Mouse (Mus musculus): Measurements from ENCODE around the gene Prkch.
"Not testable (repeated sequence)": the region's sequence is repeated elsewhere in the genome, so short reads cannot be mapped to it uniquely, and the experiment has no call there.

Prkch gene

DNA sequence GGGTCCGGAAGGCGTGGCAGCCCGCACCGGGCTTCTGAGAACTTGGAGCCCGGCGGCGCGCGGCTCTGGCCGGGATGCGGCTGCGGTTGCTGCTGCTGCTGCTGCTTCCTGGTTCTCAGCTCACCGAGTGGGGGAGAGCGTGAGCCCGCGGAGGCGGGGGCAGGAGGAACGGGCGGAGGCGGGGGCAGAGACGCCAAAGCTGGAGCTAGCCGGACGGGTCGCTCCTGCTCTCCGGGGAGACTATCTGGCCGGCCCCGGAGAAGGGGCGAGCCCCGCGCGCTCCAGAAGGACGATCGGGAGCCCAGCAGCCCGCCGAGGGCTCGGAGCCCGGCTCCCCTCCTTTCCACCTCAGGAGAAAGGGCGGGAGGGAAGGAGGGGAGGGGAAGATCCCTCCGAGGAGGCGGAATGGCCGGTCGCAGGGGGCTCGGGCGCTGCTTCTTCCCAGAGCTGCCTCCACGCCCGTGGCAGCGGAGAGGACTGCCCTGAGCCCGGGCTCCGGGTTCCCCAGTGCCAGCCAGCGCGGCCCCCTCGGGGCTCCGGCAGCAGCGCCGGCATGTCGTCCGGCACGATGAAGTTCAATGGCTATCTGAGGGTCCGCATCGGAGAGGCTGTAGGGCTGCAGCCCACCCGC lies at the start of gene Prkch:
Gene Prkch (plus strand): TSS at position 187 of the 631 bp plus-strand sequence.
- peak; percentile 82 to 89 for DNase-seq (ENCODE audit: low spot score in 2 of 2)

DNA sequence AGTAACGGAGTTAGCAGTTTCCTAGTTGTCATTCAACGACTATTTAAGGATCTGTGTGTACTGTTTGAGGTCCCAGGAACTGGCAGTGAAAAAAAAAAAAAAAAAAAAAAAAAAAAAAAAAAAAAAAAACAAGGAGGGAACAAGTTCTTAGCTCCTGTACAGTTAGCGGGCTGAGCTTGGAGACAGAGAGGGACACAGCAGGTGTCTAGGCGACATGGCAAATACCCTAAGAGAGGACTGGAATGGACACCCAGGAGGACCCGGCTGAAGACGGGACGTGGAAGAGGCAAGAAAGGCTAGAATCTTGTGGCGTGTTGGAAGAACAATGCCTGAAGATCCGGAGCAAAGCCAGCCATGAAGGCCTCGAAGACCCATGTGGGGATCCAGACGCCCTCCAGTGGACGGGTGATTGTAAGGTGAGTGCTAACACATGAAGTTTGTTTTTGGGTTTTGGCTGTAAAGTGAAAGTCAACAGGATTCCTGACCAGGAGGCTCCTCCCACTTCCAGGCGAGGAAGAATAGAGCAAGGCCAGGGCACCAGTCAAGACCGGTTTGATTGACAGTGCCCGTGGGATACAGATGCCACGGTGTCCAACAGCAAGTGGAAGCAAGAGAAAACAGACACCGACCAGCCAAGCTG lies 47.0 kb upstream of the Prkch start:
- DNase-seq (ENCODE audit: low spot score in 2 of 2): peak in 1 of 2 experiments; percentile 43

DNA sequence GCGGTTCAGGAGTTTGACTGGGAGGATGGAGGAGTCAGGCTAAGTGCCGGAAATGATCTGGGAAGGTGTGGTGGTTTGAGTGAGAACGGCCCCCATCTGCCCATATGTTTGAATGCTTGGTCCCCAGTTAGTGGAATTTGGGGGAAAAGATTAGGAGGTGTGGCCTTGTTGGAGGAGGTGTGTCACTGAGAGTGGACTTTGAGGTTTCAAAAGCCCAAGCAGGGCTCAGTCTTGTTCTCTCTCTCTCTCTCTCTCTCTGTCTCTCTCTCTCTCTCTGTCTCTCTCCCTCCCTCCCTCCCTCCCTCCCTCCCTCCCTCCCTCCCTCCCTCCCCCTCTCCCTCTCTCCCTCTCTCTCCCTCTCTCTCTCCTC lies 46.5 kb upstream of the Prkch start:
- not testable (repeated sequence) for DNase-seq (ENCODE audit: low spot score in 2 of 2)

DNA sequence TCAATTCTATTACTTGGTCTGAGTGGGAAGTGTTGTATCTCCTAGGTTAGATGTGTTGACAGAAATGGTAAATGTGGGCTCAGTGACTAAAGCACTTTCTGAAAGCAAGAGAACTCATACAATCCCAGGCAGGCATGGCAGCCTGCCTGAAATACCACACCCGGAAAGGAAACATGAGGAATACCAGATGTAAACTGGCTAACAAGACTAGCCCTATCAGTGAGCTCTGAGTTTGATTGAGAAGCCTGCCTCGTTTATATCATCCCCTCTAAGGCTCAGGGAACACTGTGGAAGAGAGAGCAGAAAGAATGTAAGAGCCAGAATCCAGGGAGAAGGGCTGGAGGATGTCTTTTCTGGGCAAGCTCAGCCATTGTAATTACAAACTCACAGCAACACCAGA lies 45.4 kb upstream of the Prkch start:
- DNase-seq (ENCODE audit: low spot score in 2 of 2): no peak

DNA sequence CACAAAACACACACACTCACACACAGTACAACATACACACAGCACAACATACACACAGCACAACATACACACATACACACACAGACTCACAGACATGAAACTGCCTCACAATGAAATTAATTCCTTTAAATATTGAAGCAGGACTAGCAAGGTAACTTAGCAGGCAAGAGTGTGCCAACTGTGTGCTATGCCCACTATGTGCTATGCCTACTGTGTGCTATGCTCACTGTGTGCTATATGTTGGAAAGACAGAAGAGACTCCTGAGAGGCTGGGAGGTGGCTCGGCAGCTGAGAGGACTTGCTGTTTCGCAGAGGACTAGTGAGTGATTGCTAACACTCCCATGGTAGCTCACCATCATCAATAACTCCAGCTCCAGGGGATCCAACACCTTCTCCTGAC lies 44.2 kb upstream of the Prkch start:
- no peak for DNase-seq (ENCODE audit: low spot score in 2 of 2)

DNA sequence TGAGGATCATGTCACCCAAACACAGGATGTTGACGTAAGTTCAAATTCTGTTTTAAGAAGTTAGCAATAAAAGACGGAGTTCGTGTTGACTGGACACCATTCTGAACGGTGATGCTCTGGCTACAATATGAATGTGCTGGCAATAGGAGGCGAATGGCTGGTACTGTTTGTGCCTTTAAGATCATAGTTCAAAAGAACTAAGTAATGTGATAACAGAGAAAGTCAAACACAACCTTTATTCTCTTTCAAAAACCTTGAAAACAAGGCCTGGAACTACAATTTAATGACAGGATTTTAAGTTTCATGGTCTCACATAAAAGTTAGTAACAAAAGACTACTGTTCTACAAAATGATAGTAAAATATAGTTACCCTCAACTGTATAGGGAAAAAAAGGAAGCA lies 41.4 kb upstream of the Prkch start:
- DNase-seq (ENCODE audit: low spot score in 2 of 2): no peak

DNA sequence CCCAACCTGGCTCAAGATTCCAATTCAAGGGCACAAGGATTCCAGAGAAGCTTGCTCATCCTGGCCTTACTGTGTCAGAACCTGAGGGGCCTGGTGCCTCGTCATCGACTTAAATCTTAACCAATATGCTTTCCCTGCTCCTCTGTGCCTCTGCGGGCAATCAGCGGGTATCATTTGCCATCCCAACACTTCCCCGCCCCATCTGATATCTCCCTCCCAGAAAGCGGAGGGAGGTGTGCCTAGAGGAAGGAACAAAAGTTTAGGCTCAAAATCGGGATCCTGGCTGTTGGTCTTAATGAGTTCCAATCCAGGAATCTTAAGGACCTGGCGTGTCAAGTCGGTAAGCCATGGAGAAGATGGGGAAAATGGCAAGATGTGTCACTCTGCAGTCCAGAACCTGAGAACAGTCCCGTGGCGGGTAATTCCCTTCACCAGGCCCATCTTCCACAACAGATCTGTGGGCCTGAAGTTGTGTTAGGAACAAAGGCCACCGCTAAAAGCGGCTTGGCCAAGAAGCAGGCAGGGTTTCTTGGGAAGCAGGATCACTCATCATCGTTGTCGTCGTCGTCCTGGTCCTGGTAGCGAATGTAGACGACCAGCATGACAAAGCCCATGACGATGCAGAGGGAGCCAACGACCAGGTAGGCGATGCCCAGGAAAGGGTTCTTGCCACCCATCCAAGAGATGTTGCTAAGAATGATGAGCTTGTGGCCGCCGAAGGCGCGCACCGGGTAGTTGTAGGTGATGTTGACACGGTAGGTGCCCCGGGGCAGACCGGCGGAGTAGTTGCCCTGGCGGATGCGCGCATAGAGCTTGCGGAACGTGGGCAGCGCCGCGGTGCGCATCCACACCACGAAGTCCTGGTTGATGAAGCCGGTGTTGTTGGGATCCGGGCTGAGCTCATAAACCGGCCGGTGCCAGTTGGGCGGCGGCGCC lies 39.6 kb upstream of the Prkch start:
- no peak for DNase-seq (ENCODE audit: low spot score in 2 of 2)

DNA sequence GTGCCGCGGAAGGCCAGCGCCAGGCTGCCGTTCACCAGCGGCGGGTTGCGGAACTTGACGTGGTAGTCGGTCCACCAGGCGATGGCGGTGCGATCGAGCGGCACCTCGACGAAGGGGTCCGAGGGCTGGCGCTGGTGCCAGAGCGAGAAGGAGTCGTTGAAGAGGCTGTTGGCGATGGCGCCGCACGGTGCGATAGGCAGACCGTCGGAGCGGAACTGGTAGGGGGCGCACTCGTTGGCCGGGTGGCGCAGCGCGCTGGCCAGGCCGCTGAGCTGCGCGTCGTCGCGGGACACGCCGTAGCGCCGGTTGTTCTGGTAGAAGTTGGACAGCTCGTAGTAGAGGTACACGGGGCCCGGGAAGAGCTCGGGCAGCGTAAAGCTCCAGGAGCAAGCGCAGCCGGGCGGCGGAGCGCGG lies 38.9 kb upstream of the Prkch start:
- peak; percentile 53 to 57 for DNase-seq (ENCODE audit: low spot score in 2 of 2)

DNA sequence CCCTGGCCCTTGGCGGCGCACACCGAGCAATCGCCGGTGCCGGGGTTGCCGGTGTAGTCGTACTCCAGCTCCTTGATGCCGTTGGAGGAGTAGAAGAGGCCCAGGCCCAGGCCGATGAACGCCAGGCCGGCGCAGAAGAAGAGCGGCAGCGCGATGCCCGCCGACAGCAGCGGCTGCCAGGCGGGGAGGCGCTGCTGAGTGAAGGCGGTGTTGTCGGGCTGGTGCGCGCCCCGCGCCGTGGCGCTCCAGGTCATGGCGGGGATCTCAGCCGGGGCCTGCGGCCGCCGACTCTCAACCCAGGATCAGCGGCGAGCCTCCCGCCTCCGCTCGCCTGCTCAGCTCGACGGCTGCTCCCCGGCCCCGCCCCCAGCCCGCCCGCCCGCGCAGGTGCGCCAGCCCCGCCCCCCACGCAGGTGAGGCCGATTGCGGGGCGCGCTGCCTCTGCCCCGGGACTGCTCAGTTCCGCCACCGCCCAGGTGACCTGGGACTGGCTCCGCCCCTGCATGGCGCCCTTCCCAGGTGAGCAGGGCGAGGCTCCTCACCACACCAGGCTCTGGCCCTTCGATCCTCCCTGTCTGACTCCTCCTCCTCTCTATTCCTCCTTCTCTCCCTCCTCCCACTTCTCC lies 38.4 kb upstream of the Prkch start, which contains the start of gene Tmem30b:
Gene Tmem30b (minus strand): TSS at position 307 of the 626 bp plus-strand sequence.
- DNase-seq (ENCODE audit: low spot score in 2 of 2): peak; percentile 66 to 75

DNA sequence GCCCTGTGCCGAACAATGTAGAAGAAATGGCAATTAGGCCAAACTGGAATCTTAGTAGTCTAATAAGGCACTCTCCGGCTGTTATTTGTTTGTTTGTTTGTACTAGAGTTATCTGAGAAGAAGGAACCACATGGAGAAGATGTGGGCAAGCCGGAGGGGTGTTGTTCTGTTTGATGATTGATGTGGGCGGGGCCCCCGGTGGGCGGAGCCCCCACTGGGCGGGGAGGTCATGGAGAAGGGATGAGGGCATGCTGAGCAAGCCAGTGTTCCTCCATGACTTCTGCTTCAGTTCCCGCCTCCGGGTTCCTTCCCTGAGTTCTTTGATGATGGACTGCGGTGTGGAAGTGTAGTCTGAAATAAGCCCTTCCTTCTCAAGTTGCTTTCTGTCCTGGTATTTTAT lies 37.0 kb upstream of the Prkch start:
- no peak for DNase-seq (ENCODE audit: low spot score in 2 of 2)

DNA sequence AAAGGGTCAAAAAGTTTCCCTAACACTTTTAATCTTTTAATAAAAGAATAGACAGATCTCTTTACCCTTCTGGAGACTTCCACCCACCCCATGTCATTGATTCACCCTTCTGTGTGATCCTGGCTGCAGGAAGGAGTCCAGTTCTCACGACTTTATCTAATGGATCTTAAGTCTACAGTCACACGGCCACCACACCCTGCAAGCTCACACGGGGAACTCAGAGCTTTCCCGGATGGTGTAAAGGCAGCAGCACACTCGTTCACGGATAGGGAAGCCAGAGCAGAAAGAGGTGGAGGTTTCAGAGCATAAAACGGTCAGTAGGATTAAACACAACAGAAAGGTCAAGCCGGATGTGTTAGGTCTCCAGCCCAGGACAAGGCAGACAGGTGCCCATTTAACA lies 36.3 kb upstream of the Prkch start:
- DNase-seq (ENCODE audit: low spot score in 2 of 2): peak in 1 of 2 experiments; percentile 30

DNA sequence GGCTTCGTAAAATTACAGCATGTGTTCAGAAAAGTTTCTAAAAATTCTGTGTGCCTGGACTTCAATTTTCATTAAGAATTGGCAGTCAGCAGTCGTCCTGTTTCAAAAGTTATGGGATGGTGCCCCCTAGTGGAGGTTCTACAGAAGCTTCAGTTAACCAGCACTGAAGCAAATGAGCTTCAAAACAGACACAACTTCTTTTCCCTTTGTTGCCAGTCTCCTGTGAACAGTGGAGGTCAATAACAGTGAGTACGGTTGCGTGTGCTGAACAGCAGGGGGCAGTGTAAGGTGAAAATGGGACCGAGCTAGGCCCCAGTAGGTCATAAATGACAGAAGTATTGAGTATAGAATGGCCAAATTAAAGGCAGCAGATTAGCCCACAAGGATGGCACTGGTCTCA lies 30.4 kb upstream of the Prkch start:
- DNase-seq (ENCODE audit: low spot score in 2 of 2): peak in 1 of 2 experiments; percentile 67

DNA sequence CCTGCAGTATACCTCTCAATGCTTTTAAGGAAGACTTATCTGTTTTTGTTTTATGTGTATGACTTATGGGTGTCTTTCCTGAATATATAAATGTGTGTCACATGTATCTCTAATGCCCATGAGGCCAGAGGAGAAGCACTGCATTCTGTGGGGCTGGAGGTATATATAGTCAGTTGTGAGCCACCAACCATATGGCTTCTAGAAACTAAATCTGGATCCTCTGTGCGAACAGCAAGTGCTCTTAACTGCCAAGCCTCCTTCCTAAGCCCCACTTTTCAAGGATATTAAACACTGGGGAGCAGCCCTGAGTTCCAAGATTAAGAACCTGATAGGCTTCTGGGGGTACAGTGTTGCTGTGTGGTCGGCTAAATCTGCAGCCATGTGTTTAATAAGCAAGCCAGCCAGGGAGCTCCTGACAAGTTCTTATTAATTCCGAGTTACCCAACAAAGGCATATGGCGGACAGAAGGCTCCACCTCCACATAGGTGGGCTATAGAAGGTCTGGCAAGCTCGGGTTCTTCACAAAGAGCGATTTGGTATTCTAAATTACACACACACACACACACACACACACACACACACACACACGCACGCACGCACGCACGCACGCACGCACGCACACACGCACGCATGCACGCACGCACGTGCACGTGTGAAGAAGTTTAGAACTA lies 25.9 kb upstream of the Prkch start:
- no peak for DNase-seq (ENCODE audit: low spot score in 2 of 2)

DNA sequence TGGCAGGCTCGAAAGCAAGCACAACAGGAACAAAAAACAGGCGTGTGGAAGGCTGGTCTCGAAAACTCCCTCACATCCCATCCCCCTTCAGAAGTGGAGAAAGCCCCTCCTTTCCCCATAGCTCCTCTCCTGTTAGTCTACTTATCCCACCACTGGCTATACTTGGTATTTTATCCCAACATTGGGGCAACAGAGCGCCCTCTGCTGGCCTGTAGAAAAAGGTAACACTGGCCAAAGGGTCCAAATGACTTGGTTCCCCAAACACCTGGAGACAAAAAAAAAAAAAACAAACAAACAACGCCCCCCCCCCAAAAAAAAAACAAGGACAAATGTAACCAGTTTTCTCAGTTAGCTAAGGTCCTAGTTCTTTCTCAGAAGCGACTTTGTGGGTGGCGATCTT lies 24.5 kb upstream of the Prkch start:
- DNase-seq (ENCODE audit: low spot score in 2 of 2): no peak

DNA sequence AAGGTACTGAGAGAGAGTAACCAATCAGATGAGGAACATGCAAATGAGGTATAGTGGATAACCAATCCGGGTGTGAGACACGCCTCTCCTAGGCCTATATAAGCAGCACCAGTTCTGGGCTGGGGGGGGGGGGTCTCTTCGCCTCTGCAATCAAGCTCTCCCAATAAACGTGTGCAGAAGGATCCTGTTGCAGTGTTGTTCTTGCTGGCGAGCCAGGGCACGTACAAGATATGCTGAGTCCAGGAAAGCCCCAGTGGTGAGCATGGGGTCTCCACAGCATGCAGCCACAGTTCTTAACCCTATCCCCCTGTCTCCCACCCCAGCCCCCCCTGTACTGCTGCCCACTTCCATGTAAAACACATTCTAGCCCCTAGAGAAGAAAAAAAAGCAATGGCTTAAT lies 21.5 kb upstream of the Prkch start:
- not testable (repeated sequence) for DNase-seq (ENCODE audit: low spot score in 2 of 2)

DNA sequence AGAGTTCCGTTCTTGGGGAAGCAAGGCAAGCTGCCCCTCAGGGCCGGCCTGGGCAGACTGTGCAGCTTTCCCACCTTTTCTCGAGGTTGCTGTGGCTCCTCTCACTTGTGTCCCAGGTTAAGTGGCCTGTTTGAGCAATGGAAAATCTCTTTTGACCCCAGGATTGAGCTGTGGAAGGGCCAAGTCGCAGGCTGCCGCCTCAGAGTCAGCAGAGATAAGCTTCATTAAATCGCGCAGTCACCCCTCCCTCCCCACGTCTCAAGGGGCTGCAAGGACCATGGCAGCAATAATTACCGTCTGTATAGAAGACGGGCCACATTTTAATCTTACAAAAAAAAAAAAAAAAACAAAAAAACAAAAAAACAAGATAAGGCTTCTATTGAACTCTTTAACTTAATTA lies 20.4 kb upstream of the Prkch start:
- no peak for DNase-seq (ENCODE audit: low spot score in 2 of 2)

DNA sequence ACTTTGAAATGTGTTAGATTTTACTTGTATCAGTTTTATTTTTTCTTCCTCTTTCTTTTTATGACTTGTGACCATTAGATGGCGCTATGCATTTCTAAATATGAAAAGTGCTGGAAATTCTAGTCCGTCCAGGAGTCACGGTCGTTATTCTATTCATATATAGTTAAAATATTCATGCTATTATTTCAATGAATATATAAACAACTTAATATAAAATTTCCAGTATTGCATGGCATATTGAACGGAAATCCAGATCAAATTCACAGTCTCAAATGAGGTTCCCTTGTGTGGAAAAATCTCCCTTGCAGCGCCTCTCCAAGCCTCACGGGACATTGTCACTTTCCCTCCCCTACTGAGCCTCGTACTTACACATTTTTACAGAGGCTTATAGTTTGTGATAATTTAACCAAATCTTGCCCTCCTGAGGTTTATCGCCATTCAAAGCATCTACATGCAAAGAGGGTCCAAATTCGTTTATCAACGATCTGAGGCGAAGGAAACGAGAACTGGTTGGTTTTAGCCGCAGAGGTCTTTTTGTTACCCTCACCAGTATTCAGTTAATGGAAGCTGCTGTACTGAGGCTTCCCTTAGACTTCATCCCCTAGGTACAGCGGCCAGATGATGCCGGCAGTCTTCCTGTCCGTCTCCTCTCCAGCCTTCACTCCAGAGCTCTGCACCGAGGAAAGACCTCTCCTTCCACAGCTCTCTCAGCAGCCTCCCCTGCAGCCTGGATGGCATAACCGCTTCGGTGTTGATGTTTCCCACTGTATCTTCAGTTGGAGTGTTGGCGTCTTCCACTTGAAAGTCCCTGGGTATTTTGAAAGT lies 19.6 kb upstream of the Prkch start:
- DNase-seq (ENCODE audit: low spot score in 2 of 2): no peak

DNA sequence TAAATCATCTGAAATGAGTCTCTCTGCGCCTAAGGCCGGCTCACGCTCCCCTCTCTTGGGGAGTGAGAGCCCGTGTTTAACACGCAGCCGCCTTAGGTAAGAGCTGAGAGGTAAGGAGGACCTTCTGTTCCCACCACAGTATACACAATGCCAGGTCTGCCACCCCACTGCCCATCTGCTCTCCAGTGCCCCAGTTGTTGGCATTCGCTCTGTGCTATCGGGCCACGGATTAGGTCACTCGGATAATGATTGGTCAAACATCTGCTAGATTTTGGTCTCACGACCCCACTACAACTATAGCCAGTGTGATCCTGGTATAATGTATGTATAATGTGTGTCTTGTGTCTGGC lies 19.0 kb upstream of the Prkch start:
- DNase-seq (ENCODE audit: low spot score in 2 of 2): no peak

DNA sequence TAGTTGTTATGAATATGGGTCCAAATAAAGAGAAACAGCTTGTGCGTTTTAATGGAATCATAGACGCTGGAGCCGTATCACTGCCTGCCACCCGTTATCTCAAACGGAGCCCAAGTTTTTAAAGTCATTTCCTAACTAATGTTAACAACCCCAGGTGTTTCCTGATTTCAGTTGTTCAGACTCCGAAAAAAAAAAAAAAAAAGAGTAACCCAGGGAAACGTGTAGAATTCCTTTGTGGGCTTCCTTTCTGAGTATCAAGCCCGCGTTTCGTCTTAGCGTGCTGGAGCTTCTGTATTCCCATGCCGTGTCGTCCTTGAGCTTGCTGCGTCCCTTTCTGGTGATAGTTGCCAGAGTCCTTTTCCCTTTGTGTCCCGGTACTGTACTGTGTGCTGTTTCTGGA lies 10.0 kb upstream of the Prkch start:
- no peak for DNase-seq (ENCODE audit: low spot score in 2 of 2)

DNA sequence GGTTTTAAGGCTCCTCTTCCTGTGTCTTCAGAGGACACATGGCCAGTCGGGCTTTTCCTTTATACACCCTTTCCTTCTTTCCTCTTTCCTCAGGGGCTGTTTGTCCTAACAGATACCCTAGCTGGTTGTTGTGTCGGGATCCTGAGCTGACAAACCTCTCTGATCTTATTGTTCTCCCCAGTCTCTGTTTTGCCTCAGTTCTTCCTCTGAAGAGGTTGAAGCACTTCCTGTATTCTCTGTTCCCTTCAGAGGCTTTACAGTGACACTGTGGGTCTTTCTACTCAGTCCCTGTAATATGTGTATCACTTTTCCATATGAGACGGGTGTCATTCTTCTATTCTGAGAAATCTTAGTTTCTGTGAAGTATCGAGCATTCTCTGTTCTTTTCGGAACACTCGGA lies 6.5 kb upstream of the Prkch start:
- no peak for DNase-seq (ENCODE audit: low spot score in 2 of 2)

DNA sequence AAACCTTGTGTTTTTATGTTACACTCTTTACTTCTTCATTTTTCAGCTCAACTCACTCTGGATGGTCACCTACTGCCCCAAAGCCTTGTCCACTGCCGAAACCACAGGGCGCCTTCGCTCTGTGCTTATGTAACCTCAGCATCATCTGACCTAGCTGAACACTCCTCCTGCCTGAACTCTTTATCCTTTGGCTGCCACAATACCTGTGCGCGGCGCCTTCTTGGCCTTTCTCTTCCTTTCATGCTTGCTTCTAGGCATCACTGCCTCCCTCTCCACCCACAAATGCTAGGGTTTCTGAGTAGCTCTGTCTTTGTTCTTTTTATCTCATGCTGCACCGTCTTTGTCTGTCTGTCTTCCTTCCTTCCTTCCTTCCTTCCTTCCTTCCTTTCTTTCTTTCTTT lies 3.8 kb upstream of the Prkch start:
- DNase-seq (ENCODE audit: low spot score in 2 of 2): no peak
